Comparison of ENCODE assay signal across 15 mouse cellular contexts in the genomic region with DNA sequence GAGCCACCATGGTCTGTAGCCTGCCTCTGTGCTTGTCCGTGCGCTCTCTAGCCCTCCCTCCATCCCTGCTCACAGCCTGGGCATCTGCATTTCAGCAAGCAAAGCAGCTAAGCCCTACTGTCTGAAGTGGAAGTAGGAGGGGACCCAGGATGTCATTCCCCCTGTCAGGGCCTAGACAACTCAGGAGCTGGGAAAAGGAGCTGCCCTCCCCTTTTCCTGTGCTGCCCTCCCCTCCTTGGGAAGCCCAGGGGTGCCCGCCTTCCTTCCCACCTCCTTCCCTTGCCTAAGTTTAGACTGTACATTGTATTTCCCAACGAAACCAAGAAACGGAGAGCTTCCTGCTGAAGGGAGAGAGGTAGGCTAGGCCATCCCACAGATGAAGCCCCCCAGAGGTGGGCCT. TPM values are rescaled to one million over a fixed set of nuclear protein-coding genes. Genes with fewer than 3 reads are reported as not detected.
DNase-seq lines count a peak whose midpoint lies in the region; ATAC-seq and TF ChIP-seq lines count a peak whose summit lies in the region.
"Had no signal": no experiment of that assay in that cellular context is flagged by ENCODE, and none has a peak within 500 bp of the region (broad histone marks: within the 10 kb centered on the region; RNA-seq: fewer than 3 reads in every experiment).

No protein-coding gene starts in this region.

- peaks cover 5% of the 10 kb centered on the region; the same call in 1 of the 2 replicates for H3K4me1 ChIP-seq in heart, embryonic 11.5 days (ENCODE audit: control insufficient read depth, insufficient read depth, low read length)
- H3K4me1 ChIP-seq in lung, embryonic 15.5 days = peaks cover 19% of the 10 kb centered on the region
- peaks cover 5% of the 10 kb centered on the region; the same call in 1 of the 2 replicates for H3K4me1 ChIP-seq in kidney, postnatal 0 days (replicated peaks; ENCODE audit: insufficient read depth, low read length)
- H3K4me1 ChIP-seq in liver, embryonic 11.5 days (replicated peaks; ENCODE audit: control insufficient read depth, insufficient read depth, low read length) = peaks cover 5% of the 10 kb centered on the region; the same call in 1 of the 2 replicates
- H3K4me1 ChIP-seq: hindbrain, embryonic 12.5 days; midbrain, embryonic 15.5 days had no signal

- no peak for ATAC-seq in heart, embryonic 11.5 days (replicated peaks; ENCODE audit: insufficient number of reproducible peaks, low FRiP score, low TSS enrichment)
- no peak for ATAC-seq in lung, embryonic 15.5 days (ENCODE audit: borderline replicate concordance, extremely low read depth, low FRiP score, low TSS enrichment)
- ATAC-seq in kidney, postnatal 0 days (replicated peaks; ENCODE audit: low FRiP score, low read depth) = no peak
- 0 out of 2 replicates have a peak, but pooled peaks have one; percentile 15 for ATAC-seq in liver, embryonic 11.5 days (replicated peaks; ENCODE audit: low FRiP score)
- ATAC-seq: midbrain, embryonic 15.5 days had no signal

- 71% methylated on average over 5 of the region's 5 CpGs for whole genome bisulfite sequencing in heart, embryonic 11.5 days (ENCODE audit: insufficient replicate concordance)
- 60% methylated on average over 4 of the region's 5 CpGs for WGBS in lung, embryonic 15.5 days
- 64% methylated on average over 5 of the region's 5 CpGs for WGBS in kidney, postnatal 0 days
- 64% methylated on average over 5 of the region's 5 CpGs for WGBS in liver, embryonic 11.5 days

- no peak overlapping the region for H3K4me2 ChIP-seq in heart, embryonic 11.5 days
- H3K4me2 ChIP-seq in lung, embryonic 15.5 days = no peak overlapping the region
- no peak overlapping the region for H3K4me2 ChIP-seq in kidney, postnatal 0 days (ENCODE audit: low read length)
- H3K4me2 ChIP-seq in liver, embryonic 11.5 days = no peak overlapping the region
- H3K4me2 ChIP-seq: hindbrain, embryonic 12.5 days; midbrain, embryonic 15.5 days had no signal

- H3K27ac ChIP-seq in heart, embryonic 11.5 days (ENCODE audit: low read depth, low read length) = 0 out of 2 replicates have a peak overlapping the region, but pooled peaks have one; percentile 41
- H3K27ac ChIP-seq in lung, embryonic 15.5 days = peak overlapping the region; percentile 41
- peak overlapping the region; percentile 20; the same call in 1 of the 2 replicates for H3K27ac ChIP-seq in kidney, postnatal 0 days
- no peak overlapping the region for H3K27ac ChIP-seq in liver, embryonic 11.5 days (ENCODE audit: low read depth, low read length)
- H3K27ac ChIP-seq: forebrain, embryonic 10.5 days; hindbrain, embryonic 12.5 days; macrophage; midbrain, embryonic 15.5 days; stomach, postnatal 0 days had no signal

- intact Hi-C loops in heart, postnatal 14 days (cut with DNase I) = no loop called here

- H3K27me3 ChIP-seq in heart, embryonic 11.5 days (ENCODE audit: control insufficient read depth, insufficient read depth, low read length) = no peaks in the 10 kb centered on the region
- H3K27me3 ChIP-seq in lung, embryonic 15.5 days = no peaks in the 10 kb centered on the region
- H3K27me3 ChIP-seq in kidney, postnatal 0 days (ENCODE audit: insufficient read depth, low read length) = no peaks in the 10 kb centered on the region
- H3K27me3 ChIP-seq in liver, embryonic 11.5 days (replicated peaks; ENCODE audit: control insufficient read depth, insufficient read depth, low read length) = no peaks in the 10 kb centered on the region
- H3K27me3 ChIP-seq: hindbrain, embryonic 12.5 days; midbrain, embryonic 15.5 days had no signal

- no peak for TF ChIP-seq CTCF in kidney, postnatal 0 days (IDR thresholded peaks at IDR 0.05; ENCODE audit: low read depth)

- peaks cover 25% of the 10 kb centered on the region for H3K36me3 ChIP-seq in heart, embryonic 11.5 days (ENCODE audit: control insufficient read depth, insufficient read depth, low read length)
- H3K36me3 ChIP-seq in lung, embryonic 15.5 days = peaks cover 43% of the 10 kb centered on the region
- peaks cover 36% of the 10 kb centered on the region for H3K36me3 ChIP-seq in kidney, postnatal 0 days (ENCODE audit: insufficient read depth, low read length)
- H3K36me3 ChIP-seq in liver, embryonic 11.5 days (ENCODE audit: control insufficient read depth, insufficient read depth, low read length) = peaks cover 10% of the 10 kb centered on the region

- H3K9ac ChIP-seq in heart, embryonic 11.5 days (ENCODE audit: low read depth, low read length) = no peak overlapping the region
- no peak overlapping the region for H3K9ac ChIP-seq in lung, embryonic 15.5 days
- no peak overlapping the region for H3K9ac ChIP-seq in kidney, postnatal 0 days (ENCODE audit: low read depth, low read length)
- no peak overlapping the region for H3K9ac ChIP-seq in liver, embryonic 11.5 days (ENCODE audit: low read depth, low read length)
- H3K9ac ChIP-seq: hindbrain, embryonic 12.5 days; midbrain, embryonic 15.5 days had no signal

- no peak for DNase-seq in heart, postnatal 14 days
- no peak for DNase-seq in lung, postnatal 36 days
- DNase-seq in kidney, postnatal 0 days (ENCODE audit: low spot score) = no peak
- DNase-seq in liver, embryonic 11.5 days (ENCODE audit: low spot score) = no peak
- DNase-seq in cerebellum, adult 8-10 months = no peak
- no peak for DNase-seq in embryo, embryonic 11 days
- DNase-seq: cerebellum, adult 9-11 months had no signal

- no peaks in the 10 kb centered on the region for H3K9me3 ChIP-seq in heart, embryonic 11.5 days (replicated peaks; ENCODE audit: control insufficient read depth, low read length)
- no peaks in the 10 kb centered on the region for H3K9me3 ChIP-seq in lung, embryonic 15.5 days
- no peaks in the 10 kb centered on the region for H3K9me3 ChIP-seq in kidney, postnatal 0 days (replicated peaks; ENCODE audit: low read length)
- no peaks in the 10 kb centered on the region for H3K9me3 ChIP-seq in liver, embryonic 11.5 days (ENCODE audit: control insufficient read depth, low read length)
- H3K9me3 ChIP-seq: forebrain, embryonic 10.5 days; G1E; hindbrain, embryonic 12.5 days; midbrain, embryonic 15.5 days had no signal

- no peak overlapping the region for H3K4me3 ChIP-seq in heart, embryonic 11.5 days (ENCODE audit: low read depth, low read length)
- H3K4me3 ChIP-seq in lung, embryonic 15.5 days = no peak overlapping the region
- no peak overlapping the region for H3K4me3 ChIP-seq in kidney, postnatal 0 days (replicated peaks; ENCODE audit: low read depth, low read length)
- no peak overlapping the region for H3K4me3 ChIP-seq in liver, embryonic 11.5 days (ENCODE audit: low read depth, low read length)
- H3K4me3 ChIP-seq: forebrain, embryonic 10.5 days; hindbrain, embryonic 12.5 days; midbrain, embryonic 15.5 days had no signal

RNA-seq across cellular contexts. Expression of a gene that starts 6.5 kb away (rescaled TPM):
- 31.9 and 33.5 TPM in 2 replicates for polyA plus RNA-seq in heart, embryonic 11.5 days (2014; fragmentation: Nextera tagmentation; extraction: Ambion mirVana)
- 10 to 100 TPM; 23.3 to 24.9 TPM for total RNA-seq in heart, postnatal 14 days (2021)
- 95.9 and 101 TPM in 2 replicates for polyA plus RNA-seq in lung, embryonic 15.5 days (2015; fragmentation: Nextera tagmentation; extraction: Ambion mirVana)
- 130 and 149 TPM in 2 replicates for polyA plus RNA-seq in kidney, postnatal 0 days (2015; fragmentation: Nextera tagmentation; extraction: Ambion mirVana)
- polyA plus RNA-seq in liver, embryonic 11.5 days (2014; fragmentation: Nextera tagmentation; extraction: Ambion mirVana) = 25.3 and 28.1 TPM in 2 replicates

RNA-seq across cellular contexts. Expression of a gene that starts 22.3 kb away (rescaled TPM):
- 2.7 and 3.1 TPM in 2 replicates for polyA plus RNA-seq in heart, embryonic 11.5 days (2014; fragmentation: Nextera tagmentation; extraction: Ambion mirVana)
- total RNA-seq in heart, postnatal 14 days (2021) = 1 to 10 TPM; 3.0 to 3.1 TPM
- polyA plus RNA-seq in lung, embryonic 15.5 days (2015; fragmentation: Nextera tagmentation; extraction: Ambion mirVana) = 7.2 and 9.4 TPM in 2 replicates
- polyA plus RNA-seq in kidney, postnatal 0 days (2015; fragmentation: Nextera tagmentation; extraction: Ambion mirVana) = 9.2 and 9.7 TPM in 2 replicates
- 2.3 TPM in 2 replicates for polyA plus RNA-seq in liver, embryonic 11.5 days (2014; fragmentation: Nextera tagmentation; extraction: Ambion mirVana)

RNA-seq across cellular contexts. Expression of a gene that starts 37.3 kb away (rescaled TPM):
- 18.5 and 23.2 TPM in 2 replicates for polyA plus RNA-seq in heart, embryonic 11.5 days (2014; fragmentation: Nextera tagmentation; extraction: Ambion mirVana)
- 10 to 100 TPM; 28.0 to 29.5 TPM for total RNA-seq in heart, postnatal 14 days (2021)
- polyA plus RNA-seq in lung, embryonic 15.5 days (2015; fragmentation: Nextera tagmentation; extraction: Ambion mirVana) = 37.8 and 40.7 TPM in 2 replicates
- polyA plus RNA-seq in kidney, postnatal 0 days (2015; fragmentation: Nextera tagmentation; extraction: Ambion mirVana) = 27.1 and 28.7 TPM in 2 replicates
- 24.4 and 26.7 TPM in 2 replicates for polyA plus RNA-seq in liver, embryonic 11.5 days (2014; fragmentation: Nextera tagmentation; extraction: Ambion mirVana)

RNA-seq across cellular contexts. Expression of a gene that starts 44.6 kb away (rescaled TPM):
- polyA plus RNA-seq in heart, embryonic 11.5 days (2014; fragmentation: Nextera tagmentation; extraction: Ambion mirVana) = 42.8 and 44.5 TPM in 2 replicates
- 10 to 100 TPM in 1 of 2 experiments, 1 to 10 TPM in 1; 9.2 to 12.8 TPM for total RNA-seq in heart, postnatal 14 days (2021)
- 50.3 and 54.1 TPM in 2 replicates for polyA plus RNA-seq in lung, embryonic 15.5 days (2015; fragmentation: Nextera tagmentation; extraction: Ambion mirVana)
- 58.5 and 59.0 TPM in 2 replicates for polyA plus RNA-seq in kidney, postnatal 0 days (2015; fragmentation: Nextera tagmentation; extraction: Ambion mirVana)
- 46.6 and 53.3 TPM in 2 replicates for polyA plus RNA-seq in liver, embryonic 11.5 days (2014; fragmentation: Nextera tagmentation; extraction: Ambion mirVana)
